Mouse (Mus musculus) R1 (cell line): Measurements from ENCODE around the gene Gm37240.

Experiments
- DNase-seq: peaks from one replicate; pipeline ENCODE4 v3.0.0-alpha.2; 2018; ENCODE audit warnings: low read depth, low spot score

Gm37240 gene

DNA sequence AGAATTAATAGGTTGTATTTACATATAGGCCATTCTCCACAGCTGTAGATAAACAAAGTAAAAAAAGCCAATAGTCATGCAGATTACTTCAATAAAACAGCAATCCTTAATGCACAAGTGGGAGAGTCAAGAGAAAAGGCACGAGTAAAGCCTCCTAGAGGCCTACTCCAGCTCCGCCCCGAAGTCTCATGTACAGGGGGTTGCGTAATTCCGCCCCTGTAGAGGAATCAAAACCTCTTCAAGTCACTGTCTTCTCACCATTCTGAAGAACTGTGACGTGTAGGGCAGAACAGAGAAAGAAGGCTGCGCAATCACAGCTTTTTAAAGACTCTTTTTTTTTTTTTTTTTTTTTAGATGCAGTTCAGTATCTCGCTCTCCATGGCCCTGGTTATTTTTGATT is 393.5 kb downstream of the Gm37240 start:
- peak; percentile 36 for DNase-seq

DNA sequence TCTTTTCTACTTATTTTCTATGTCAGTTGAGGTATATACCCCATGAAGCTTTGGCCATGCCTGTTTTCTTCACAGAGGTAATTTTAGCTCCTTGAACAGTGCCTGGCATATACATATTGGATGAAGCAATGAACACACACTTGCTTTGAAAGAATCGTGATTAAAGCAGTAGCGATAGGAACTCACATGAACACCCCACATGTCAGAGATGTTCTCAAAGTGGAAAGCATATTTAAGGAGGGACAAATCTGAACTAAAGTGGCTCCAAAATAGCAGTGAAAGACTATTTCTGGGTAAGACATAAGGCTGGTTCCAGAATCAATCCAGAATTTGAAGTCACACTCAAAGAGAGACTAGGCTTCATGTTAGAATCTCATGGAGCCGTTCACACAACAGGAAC is 397.1 kb downstream of the Gm37240 start:
- no peak for DNase-seq

DNA sequence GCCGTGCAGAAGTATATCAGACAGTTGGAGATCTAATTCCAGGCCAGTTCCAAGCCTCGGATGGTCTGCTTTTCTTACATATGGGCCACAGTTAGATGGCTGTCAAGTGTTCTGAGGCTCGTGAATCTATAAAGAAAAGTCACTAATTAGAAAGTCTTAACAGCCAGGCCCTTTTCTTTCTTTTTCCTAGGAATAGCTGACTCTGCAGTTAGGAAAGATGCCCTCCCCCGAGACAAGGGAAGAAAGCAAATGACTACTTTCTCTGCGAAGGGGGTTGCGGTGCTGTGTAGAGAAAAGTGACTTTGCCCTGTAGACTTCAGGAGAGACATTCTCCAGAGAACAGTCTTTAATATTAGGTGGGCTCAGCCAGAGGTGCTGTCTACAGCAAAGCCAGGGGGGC is 399.9 kb downstream of the Gm37240 start:
- DNase-seq: no peak

DNA sequence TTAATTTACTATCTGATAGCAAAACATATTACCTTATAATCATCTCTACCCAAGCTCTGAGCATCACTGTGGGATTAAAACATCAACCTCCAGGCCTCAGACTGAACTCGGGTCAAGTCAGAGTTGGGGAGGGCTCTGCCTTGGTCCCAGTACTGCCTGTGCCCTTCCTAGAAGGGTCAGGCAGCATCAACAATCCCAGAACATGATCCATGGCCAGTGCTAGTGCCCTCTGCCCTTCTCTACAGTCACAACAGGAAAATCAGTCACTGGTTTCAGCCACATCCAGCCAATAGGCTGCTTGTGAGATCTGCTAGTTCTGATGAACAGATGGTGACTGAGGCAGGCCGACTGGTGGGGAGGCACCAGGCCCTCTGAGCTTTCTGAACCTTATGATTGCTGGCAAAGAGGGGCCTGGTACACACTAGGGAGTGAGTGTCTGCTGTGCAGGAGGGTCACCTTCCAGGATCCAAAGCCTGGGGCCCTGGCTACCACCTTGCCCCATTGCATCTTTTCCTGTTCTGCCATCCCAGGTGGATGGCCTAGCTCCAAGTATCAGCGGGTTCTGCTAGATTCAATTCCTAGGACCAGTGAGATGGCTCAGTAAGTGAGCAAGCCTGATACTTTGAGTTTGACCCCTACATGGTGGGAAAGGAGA is 401.7 kb downstream of the Gm37240 start:
- DNase-seq: no peak

DNA sequence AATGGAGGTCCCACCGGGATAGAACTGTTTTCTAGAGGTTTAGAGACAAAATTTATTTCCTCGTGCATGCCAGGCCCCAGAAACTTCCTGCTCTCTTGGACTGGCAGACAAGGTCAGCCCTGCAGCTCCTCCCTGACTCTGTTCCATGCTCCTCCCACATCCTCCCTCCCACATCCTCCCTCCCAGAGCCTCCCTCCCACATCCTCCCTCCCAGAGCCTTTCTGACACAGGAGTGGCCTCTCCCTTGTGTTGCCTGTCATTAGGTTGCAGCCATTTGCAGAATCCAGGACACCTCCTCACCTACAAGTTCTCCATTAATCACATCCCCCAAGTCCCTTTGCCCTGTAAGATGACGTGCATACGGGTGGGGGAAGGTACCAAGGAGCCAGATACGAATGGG is 404.7 kb downstream of the Gm37240 start:
- DNase-seq: peak; percentile 20

DNA sequence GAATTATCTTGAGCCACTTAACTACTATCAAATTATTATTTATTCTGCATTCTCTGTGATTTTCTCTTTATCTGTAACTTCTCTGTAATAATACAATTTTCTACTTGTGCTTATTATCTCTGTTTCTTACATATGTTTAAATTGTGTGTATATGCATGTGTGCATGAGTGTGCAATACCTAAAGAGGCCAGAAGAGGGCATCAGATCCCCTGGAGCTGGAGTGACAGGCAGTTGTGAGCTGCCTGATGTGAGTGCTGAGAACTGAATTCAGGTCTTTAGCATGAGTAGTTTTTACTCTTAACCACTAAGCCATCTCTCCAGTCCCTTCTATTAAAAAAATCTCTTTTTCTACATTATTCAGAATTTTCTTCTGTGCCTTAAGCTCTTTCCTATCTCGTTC is 406.7 kb downstream of the Gm37240 start:
- peak; percentile 46 for DNase-seq

DNA sequence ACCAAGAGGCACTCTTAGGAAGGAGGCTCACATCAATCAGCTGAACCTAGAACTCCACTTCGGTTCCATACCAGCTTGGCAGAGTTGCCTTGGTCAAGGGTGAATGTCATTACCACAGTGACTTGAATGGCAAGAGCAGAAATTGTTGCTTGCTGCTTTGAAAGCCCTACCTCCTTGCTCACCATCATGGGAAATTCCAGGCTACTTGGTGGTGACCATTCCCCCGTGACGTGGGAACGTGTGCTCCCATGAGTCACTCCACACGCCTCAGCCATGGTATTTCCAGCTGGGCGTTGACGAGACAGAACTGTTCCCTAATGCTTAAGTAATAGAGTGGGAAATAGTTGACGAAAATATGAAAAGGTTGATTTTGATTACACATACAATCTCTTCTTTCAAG is 408.6 kb downstream of the Gm37240 start:
- DNase-seq: no peak

DNA sequence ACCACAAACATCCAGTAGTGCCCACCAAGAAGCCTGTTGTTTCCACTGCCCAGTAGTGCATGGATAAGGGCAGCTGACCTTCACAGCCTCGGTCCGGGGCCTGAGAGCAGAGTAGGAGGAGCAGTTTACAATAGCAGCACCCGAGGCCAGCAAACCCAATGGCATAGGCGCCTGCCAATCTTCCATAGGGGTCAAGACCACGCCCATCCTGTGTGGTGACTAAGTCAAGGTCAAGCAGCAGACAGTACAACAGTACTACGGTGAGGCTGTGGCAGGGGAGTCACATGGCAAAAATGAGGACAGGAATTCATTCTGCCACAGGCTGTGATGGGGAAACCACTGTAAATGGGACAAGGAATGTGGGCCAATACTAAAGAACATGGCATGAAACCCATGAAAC is 417.6 kb downstream of the Gm37240 start:
- peak; percentile 7 for DNase-seq

DNA sequence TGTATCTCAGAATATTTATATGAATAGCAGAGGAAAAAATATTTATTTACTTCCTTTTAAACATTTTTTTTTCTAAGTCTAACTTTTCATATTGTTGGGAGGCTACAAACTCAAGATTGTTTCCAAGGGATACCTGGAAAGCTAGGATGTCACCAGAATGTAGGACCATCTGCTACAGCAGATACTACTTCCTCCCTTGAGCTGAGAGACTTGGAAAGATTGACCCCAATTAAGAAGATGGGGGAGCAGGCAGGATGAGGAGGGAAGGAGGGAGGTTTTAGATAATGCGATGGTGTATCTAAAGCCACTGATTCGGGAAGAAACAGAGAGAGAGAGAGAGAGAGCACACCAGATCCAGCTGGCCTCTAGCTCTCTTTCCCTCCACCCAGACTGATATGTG is 418.3 kb downstream of the Gm37240 start:
- DNase-seq: no peak

DNA sequence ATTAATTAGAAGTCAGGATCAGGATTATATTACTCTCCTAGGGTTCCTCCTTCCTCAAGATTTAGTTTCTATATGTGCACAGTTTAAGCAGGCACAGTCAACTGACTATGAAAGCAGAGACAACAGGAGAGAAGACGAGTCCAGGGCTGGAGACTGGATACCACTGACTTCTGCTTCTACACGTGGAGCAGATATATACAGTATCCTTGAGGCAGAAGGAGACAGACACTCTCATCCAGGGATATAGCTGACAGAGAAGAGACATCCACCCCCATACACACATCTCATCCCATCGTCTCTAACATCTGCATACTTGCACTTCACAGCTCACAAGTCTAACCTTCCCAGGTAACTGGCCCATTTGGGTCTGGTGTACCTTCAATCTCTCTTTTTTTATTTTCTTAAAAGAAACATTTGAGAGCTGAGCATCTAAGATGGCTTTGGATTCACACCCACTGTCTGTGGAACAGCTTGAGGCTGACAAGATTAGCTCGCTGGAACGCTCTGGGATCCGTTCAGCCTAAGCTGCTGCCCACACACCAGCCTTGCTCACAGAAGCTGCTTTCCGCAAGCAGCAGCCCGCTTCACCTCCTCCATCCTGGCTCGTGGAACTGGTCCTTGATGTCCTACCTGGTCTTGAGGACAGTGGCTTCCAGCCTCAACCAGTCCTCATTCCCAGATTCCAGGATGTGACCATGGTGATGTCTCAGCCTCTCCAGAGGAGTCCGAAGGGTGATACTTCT is 421.9 kb downstream of the Gm37240 start:
- DNase-seq: no peak

DNA sequence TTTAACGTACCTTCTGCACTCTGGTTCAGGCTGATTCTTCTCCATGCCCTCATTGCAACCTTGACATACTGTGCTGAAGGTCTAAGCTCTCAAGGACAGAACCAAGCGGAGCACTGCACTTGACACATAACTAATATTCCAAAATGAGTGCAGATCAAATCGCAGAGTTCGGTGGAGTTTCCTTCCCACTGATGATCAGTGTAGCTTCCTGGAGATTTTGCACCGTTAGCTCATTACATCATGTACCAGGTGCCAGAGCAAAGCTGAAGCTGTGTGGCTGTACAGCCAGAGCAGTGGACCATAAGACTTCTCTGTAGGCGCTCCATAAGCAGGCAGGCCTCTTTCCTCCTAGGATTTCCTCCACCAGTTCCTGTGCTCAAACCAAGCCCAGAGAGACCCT is 427.3 kb downstream of the Gm37240 start:
- DNase-seq: no peak

DNA sequence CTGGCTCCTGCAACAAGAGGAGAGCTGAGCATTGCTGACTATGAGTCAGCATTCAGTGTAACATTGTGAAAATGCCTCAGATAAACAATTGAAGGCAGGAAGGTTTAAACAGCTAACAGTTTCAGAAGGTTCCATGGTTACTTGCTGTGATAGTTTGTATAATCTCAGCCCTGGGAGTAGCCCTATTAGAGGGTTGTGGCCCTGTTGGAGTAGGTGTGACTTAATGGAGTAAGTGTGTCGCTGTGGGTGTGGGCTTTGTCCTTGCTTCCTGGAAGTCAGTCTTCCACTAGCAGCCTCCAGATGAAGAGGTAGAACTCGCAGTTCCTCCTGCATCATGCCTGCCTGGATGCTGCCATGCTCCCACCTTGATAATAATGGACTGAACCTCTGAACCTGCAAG is 430.3 kb downstream of the Gm37240 start:
- DNase-seq: no peak

DNA sequence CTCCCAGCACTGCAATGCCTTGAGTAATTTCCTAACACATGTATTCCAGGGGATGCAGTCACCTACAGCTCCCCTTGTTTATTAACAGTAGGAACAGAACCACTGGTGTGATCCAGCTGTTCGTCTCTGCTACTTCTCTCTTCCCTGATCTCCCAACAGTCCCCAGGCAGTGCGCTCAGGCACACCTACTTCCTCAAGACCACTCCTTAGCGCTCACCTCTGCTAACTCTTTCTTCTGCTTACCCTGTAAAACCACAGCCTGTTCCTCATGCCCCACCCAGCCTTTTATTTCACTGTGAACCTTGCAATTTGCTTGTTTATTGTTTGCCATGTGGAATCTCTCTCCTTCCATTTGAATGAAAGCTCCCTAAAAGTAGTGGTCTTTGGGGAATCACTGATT is 431.9 kb downstream of the Gm37240 start:
- peak; percentile 34 for DNase-seq

DNA sequence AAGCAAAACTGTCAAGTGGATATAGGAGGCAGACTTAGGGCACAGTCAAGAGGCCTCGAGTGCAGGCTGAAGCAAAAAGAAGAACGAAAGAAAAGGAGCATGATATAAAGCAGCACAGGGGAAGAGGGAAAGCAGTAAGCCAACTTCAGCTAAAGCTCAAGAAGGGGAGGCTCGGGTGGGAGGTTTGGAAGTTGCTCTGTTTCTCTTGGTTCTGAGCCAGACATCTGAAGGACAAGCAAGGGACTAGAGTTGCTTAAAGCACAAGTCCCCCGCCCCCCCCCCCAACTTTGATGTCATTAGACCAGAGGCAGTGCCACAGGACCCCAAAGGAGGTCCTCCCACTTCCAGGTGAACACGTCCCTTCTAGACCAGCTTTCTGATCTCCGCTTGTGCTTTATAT is 433.3 kb downstream of the Gm37240 start:
- no peak for DNase-seq

DNA sequence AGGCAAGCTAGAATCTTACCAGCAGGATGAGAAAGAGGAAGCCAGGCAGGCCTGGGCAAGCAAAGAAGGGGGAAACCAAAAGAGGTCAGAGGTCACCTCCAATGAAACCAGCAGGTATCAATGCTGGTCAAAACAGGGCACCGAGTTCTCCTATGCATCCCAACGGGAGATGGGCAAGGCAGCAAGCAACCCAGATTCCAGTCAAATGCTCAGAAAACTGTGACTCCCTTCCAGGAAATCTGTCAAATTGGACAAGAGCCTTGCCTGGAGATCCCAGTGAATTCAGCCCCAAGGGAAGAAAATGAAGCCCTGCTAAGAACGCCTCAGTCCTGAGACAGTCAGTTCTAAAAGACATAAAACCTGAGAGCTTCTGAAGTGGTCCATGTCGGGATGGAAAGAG is 437.9 kb downstream of the Gm37240 start:
- DNase-seq: no peak

DNA sequence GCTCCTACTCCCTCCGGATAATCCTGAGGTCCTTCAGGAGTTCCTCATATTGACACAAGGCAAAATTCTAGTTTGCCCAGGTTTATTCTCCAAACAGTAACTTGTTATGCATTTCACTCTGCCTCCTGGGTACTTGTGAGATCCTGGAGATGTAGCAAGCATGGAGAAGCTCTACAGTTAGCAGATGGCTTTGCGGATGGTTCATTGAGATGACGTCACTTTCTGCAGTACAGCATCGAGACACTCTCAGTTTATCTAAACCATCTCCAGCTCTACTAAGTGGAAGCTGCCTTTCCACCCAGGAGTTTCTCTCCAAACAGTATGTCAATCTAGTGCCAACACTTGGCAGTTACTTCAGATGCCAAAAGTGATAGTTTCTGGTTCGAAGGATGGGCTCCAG is 444.5 kb downstream of the Gm37240 start:
- DNase-seq: no peak

DNA sequence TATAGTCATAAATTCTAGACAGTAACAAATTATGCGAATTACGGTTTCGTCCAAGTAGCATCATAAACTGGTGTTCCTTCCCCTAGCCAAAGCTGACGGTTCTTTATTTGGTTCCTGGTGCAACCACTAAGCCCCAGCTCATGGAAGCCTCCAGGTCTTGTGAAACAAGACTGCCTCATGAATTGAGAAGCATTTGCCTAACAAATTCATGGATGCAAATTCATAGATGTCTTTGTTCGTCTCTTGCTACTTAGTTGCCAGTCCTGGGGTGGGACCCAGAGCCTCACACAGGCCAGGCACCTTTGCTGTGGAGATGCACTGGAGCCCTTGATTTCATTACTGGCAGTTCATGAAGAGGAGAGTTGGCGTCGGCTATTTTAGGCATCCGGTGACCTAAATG is 445.1 kb downstream of the Gm37240 start:
- DNase-seq: peak; percentile 28

DNA sequence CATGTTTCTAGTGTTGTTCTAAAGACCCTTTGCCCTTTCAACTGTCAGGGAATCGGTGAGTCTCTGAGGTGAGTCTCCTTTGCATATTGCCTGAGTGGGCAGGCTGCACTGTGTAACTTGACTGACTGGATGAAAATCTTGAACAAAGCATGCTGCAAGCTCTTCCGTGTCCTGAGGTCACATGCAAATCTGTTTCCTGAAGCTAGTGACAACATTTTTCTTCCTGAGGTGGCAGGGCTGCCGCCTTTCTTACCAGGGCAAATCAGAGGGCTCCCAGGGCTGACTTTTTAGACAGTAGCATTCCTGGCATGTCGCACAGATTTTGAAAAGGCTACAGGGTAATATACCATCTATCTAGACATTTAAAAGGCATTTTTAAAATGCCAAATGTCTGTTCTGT is 451.9 kb downstream of the Gm37240 start:
- no peak for DNase-seq

DNA sequence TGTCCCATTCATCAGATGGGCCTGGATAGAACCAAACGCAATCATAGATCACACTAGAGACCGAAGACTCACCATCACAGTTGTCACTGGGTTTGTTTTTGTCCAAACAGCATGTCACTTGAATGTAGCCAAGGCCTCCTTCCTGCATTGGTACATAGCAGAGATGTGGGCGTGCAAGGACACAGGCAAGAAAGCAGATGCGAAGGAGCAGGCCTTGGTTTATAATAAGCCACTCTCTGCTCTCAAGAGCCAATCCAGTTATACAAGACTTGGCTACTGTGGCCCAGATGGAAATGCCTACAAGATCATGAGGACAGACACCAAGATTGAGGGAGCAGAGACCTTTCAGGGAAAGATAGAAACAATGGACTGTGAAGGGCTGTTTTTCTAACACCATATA is 456.1 kb downstream of the Gm37240 start:
- no peak for DNase-seq

DNA sequence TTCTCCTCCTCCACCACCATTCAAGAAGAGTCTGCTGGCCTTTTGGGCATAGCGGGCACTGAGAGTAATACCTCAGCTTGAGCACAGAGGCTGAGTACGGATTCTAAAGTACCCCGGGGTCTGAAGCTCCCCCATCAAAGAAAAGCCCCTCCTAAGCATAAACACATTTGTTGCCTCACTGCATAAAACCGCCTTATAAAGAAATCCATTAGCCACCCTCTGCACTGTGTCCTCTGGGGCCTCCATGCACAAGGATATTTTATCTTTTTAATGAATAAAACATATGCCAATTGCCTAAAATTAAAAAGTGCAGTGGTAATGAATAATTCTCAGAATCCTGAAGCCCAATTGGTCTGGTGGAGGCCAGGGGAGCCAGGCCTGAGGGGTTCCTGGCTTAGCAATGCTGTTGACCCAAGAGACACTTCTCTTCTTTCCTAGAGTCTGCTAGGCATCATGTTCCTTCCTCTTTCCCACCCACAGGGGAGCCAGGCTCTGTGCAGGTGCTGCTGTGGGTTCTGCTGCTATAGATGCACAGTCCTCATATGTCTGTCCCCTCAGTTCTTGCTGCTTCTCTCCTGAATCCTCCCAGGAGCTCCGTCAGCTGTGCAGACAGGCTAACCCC is 463.8 kb downstream of the Gm37240 start:
- no peak for DNase-seq

DNA sequence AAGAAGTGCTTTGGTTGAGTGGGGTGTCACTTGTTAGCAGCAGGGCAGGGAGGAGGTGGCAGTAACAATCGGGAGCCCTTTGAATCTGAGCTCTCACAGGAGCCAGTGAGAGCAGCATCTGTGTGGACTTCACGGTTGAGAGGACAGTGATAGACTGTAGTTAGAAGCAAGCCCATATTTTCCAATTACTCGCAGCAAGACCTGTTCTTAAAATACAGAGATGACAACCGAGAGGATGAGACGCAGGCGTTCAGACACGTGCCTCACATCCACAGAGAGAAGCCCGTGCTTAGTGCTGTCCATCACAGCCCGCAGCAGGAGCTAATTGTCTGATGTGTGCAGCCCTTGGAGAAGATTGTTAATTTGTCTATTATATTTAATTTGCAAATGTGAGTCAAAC is 465.9 kb downstream of the Gm37240 start:
- no peak for DNase-seq

DNA sequence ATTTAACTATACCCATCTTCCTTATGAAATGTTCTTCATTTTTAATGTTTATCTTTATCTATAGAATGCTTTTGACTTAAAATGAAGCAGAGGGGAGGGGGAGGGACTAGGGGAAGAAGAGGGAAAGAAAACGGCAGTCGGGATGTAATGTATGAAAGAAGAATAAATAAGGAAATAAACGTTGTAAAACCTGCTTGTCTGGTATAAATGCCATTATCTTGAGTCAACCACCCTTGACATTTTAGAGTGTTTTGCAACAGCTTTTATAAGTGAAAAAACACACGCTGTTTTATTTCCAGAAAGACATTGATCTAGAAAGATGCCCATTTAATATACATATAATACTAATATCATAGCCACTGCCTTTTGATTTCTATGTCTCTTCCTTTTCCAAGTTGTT is 469.7 kb downstream of the Gm37240 start:
- no peak for DNase-seq

DNA sequence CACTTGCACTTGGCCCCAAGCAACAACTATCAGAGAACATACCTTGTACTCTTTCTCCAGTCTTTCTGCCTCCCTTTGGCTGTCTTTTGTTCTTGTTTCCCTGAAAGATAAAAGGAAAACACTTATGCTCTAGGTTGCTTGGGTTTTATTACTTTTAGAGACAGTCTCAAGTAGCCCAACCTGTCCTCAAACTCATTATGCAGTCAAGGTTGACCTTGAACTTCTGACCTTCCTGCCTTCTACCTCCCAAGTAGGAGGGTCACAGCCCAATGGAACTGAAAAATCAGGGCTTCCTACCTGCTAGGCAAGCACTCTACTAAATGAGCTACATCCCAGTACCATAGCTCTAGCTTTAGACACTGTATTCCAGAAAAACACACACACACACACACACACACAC is 488.5 kb downstream of the Gm37240 start:
- DNase-seq: peak; percentile 92
